Mouse (Mus musculus): ENCODE results near the gene Slc38a2.

Gene Slc38a2

DNA sequence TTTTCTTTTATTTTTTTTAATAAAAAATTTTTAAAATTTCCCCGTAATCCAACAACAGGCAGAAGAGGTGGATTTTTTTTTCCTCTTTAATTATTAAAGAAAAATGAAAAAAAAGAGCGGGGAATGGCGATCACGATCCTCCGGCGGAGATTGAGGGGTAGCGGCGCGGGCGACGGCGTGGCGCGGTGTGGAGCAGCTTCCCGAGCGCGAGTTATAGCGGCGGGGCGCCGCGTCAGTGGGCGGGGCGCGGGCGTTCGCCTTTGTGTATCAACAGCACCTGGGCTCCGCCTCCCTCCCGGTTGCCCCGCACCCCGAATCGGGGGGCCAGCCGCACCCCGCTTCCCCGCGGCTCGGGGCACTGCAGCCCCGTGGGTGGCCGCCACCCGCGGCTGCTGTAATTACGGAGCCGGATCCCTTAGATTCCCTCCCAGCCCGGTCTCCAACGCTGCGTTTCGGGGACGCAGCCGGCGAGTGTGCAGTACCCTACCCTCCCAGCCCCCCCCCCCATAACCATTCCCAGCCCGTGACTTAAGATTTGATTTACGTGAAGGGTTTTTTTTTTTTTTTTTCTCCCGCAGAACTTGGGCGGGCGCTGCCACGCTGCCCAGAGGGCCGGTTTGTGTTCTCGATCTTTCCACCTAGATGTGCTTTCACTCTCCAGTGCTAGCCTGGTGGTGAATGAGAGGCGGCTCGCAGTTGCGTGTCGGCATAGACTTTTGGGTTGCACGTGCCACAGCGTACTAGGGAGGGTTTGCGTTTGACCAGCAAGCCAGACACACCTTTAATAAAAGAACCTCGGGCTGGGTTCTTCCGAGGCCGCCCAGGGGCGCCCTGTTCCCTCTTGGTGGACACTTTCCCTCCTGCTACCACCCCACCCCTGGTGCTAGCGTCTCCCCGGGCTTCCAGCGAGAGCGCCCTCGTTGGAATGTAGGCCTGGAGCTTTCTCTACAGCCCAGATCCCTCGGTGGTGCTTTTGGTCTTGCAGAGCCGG is at the start of gene Slc38a2:
Gene Slc38a2 (minus strand): TSS at position 210 of the 991 bp plus-strand sequence.
- peak; percentile 89 to 93 for DNase-seq (ENCODE audit: low spot score in 2 of 2)

DNA sequence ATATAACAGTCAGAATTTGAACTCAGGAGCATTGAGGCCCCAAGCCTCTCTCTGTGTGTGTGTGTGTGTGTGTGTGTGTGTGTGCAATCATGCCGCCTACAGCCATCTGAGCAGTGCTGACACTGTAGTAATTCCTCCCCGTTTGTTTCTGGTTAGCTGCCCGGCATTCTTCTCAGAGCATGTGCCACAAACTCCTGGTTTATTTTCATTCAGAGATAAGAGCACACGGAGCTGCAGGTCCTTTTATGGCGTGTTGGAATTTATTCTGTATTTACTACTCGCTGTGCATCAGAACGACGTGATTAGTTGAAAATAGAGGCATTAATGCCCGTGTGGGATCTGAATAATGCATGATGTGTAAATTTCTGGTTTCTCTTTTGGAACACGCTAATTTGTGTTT is 49.6 kb upstream of the Slc38a2 start:
- DNase-seq (ENCODE audit: low spot score in 2 of 2) = no peak

DNA sequence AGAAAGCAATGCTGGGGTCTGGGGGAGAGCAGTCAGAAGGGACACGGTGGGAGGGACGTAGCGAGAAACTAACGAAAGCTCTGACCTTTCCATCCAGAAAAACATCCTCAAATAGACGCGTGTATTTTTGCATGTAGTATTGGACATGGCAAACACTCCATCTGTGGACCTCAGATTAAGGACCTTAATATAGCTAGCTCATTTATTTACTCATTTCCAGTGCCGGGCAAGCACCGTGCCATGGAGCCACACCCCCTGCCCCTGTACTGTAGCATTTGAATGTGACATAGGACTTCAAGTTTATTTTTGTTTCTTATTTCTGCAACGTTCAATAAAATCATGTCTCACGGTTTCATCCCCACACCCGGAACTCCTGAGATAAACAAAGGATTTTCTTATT is 48.0 kb upstream of the Slc38a2 start:
- DNase-seq (ENCODE audit: low spot score in 2 of 2) = no peak

DNA sequence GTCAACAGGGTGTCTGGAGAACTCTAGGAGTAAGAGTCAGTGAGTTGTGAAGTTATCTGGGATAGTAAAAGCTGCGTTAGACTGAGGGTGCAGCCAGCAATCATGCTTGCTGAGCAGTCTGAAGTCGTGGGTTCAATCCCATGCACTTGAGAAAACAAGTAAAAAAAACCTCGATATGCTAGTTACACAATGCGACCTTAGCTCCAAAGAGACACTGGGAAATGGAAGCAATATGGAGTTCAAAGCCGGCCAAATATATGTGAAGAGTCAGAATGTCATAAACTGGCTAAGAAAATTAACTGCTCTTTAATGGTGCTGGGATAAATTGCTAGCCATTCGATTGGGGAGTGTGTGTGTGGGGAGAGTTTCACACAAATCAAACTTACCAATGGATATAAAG is 47.5 kb upstream of the Slc38a2 start:
- DNase-seq (ENCODE audit: low spot score in 2 of 2) = no peak

DNA sequence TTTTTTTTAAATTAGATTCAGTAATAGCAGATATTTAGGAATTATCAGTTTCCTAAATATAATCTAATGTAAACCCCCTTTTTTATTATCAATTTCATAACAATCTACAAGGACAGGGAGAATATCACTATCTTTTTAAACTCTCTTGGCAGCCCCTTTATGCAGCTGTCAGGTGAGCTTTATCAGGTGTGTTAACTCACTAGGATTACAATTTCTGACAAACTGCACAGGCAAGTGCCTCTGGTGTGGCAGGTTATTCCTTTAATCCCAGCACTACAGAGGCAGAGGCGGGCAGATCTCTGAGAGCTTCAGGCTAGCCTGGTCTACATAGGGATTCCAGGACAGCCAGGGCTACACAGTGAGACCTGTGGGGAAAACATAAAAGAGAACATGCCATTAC is 45.8 kb upstream of the Slc38a2 start:
- DNase-seq (ENCODE audit: low spot score in 2 of 2) = no peak

DNA sequence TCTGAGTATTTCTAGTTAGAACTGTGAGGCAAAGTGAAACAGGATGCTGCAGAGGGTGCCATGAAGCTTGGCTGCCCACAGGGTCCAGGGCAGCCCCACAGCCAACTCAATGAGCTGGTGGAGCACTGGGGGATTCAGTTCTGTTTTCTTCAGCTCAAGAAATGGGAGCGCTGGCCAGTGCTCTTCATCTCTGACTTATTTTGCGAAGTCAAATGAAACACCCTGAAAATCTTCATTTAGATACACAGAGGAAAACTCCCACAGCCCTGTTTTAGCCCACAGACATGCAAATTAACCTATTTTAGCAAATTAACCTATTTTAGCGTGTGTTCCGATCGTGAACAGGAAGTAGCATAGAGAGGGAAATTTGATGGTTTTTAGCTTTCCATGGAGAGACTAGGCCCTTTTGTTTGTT is 45.4 kb upstream of the Slc38a2 start:
- DNase-seq (ENCODE audit: low spot score in 2 of 2) = peak in 1 of 2 experiments; percentile 48

DNA sequence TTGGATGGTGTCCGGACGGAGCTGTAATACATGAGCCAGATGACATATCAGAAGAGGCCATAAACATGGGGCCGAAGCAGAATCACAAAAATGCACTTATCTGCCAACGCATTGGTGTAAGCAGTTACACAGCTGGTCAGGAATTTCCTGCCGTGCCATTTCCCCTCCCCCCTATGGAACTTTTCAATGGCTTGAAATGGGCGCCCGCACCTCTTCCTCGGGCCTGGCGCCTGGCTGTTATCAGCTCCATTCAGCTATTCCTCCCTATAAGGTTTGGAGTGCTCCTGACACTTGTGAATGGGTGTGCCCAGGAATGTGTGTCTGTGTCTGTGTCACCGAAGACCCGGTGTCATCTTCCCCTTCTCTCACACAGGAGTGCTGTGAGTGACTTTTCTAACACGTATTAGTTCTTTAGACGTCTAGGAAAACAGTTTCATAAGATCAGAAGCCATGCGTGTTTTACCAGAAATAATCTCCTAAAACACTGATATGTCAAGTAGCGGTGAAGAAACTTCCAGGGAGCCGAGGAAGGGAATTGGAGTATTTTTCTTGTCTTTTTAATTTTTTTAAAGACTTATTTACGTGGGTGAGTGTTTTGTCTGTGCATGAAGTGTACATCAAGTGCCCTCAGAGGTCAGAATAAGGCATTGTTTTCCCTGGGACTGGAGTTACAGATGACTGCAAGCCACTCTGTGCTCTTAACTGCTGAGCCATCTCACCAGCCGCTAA is 44.8 kb upstream of the Slc38a2 start:
- no peak for DNase-seq (ENCODE audit: low spot score in 2 of 2)

DNA sequence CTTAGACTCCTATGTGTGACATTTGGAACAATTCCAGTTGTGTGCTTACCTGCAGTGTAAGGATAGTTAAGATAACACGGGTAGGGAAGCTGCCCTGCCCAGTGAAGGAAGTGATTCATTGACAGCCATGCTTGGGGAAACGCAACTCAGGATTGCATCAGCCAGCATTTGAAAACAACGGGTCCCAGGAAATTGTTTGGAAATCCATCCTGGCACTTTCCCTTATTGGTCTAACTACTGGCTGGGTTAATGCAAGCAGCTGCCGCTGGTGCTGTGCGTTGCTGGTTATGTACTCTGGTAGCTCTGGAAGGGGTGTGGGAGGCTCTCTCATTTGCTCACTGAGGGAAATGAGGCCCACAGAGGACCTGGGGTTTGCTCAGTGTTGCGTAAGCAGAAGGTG is 43.7 kb upstream of the Slc38a2 start:
- DNase-seq (ENCODE audit: low spot score in 2 of 2) = no peak

DNA sequence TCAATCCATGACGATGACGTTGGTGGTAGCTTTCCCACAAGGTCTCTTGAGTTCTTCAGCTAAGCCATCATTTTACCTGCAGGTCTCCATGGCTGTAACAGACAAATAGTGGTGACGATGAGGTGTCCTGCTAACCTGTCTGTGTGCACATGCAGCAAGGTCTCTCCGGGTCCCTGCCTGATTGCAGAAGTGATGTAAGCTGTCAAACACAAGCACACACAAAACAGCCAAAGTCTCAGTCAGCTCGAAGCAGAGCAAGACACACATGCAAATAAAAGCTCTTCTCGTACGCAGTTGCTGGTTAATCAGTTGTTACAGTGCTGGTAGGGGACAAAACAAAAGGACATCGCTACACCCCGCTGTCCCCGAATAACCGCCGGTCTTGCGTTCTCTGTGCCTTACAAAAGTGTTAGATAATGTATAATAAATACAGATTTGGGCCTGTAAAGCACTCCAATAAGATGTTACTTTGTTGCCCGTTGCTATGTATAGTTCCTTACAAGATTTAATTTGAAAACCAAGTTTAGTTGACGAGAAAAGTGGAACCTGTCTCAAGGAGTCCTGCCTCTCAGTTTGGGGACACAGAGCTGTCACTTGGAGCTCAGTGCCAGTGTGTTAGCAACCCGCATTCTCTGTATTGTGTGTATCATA is 43.2 kb upstream of the Slc38a2 start:
- DNase-seq (ENCODE audit: low spot score in 2 of 2) = no peak

DNA sequence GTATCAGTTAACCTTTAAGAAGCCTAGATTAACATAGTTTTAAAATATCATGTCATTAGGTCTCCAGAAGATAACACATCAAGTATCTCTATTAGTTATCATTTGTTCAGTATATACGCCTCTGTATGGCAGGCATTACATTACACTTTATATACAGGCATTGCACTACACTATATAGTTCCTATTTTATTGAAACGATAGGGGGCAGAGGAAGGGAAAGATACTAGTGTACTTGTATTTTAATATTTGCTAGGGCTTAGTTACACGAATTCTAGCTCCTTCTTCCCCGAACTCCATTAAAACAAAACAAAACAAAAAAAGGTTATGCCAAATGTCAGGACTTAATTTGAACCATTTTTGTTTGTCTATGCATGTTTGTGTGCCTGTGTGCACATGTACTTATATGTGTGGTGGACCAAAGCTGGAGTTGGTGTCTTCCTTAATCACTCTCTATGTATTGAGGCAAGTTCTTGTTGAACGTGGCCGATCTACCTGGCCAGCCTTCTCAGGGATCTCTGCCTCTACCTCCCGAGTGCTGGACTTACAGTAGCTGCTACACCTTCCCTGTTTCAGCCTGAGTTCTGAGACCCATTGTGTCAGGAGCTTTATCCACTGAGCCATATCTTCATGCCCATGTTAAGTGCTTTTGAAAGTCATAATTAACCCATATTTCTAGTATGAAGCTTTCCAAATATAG is 41.5 kb upstream of the Slc38a2 start:
- DNase-seq (ENCODE audit: low spot score in 2 of 2) = no peak

DNA sequence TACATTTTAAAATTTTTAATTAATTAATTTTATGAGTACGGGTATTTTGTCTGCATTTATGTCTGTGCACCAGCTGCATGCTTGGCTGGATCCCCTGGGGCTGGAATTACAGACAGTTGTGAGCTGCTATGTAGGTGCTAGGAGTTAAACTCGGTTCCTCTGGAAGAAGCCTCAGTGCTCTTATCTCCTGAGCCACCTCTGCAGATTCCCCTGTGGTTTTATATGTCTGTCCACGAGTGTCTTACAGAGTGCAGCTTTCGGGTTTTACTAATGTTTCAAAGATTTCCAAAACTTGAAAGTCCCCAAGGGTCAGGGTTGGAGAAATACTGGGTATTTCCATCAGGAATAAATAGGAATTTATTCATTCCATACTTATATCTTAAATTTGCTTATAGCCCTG is 40.6 kb upstream of the Slc38a2 start:
- no peak for DNase-seq (ENCODE audit: low spot score in 2 of 2)

DNA sequence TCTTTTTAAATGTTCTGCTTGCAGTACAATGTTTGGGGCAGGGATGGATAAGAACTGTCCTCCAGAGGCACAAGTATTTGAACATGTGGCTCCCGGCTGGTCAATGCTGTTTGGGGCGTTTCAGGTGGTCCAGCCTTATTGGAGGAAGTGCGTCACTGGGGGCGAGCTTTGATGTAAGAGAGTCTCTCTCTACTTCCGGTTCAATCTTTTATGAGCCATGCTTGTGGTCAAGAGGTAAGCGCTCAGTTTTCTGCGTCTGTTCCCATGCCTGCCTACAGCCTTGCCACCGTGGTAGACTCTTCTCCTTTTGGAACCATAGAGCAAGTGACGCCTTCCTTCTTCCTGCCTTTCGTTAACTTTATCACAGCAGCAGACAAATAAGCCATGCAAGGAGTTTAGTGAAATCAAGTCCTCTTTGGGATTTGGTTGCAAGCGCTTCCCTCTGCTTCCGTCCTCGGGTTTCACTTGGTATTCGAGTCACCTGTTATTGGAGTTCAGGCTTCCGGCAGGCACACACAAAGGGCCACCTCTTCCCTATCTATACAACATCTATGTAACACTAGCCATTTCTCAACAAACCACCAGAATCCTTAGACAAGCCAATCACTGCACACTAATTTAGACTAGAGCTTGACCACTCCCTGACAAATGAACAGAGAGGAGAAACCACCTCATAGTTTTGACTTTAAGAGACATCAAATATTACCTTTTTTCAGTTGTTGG is 37.3 kb upstream of the Slc38a2 start:
- DNase-seq (ENCODE audit: low spot score in 2 of 2) = no peak

DNA sequence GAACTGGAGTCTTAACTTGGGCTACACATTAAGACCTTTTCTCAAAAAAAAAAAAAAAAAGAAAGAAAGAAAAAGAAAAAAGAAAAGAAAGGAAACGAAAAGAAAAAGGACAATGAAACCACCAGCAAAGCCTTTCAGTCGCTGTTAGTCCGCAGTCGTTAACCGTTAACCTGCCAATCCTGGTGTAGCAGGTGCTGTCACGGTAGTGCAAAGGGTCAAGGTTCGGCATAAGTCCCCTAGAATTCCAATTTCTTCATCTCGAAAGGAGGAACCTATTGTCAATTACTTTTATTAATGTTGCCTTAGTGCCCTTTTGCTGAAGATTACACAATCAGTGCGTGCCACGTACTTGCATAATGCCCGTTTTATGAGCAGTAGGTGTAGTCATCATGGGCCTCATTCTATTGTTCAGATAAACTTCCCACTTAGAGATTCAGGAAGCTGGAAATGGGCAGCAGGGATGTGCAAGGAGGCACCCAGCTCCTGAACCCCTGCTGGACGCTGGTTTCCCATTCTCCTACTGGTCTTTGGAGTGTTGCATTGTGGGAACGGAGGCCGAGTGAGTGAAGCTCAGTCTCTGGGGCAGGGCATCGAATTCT is 36.1 kb upstream of the Slc38a2 start:
- DNase-seq (ENCODE audit: low spot score in 2 of 2) = no peak

DNA sequence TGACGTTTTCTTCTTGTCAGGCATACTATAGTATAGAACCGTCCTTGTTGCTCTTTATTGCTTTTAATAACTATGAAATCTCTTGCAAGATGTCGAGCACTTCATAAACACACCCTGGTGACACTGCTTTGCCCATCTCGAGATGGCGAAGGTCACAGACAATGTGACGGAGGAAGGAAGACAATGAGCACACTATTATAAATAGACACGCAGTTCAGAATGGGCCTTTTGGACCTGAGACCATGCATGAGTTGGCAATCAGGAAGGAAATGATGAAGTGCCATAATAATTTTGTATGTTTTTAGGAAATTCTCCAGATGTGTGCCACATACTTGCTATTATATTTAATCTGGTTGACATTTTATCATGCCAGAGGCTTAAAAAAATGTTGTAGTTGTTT is 34.9 kb upstream of the Slc38a2 start:
- DNase-seq (ENCODE audit: low spot score in 2 of 2) = no peak

DNA sequence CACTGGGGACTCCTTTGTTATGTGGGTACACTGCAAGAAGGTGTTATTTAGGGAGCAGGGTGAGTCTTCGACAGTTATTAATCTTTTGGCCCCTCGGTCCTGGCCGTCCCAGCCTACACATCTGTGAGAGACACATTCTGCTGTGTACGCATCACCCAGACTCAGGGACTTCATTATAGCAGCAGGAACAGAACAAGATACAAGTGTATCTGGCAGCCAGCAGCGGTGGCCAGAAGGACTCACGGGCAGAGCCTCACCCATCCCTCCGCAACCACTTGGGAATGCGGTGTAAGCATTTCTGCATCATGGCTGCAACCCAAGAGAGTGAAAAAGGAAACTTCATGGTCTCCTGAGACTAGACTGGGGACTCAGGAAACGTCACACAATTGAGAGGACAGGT is 30.9 kb upstream of the Slc38a2 start:
- no peak for DNase-seq (ENCODE audit: low spot score in 2 of 2)

DNA sequence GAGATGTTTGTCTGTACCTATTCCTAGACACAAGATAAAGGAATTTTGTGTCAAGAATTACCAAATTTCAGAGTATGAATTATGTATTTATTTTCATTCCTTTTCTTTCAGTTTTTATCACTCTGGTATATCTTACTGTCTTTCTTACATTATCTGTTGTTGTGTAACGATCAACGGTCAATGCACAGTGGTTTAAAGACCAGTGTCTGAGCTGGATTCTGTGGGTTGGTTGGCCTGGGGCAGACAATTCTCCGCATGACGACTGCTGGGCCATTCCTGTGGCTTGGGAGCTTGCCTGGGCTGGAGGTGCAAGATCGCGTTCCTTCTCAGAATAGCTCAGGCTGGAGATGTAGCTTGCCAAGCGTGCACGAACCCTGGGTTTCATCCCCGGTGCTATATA is 30.3 kb upstream of the Slc38a2 start:
- DNase-seq (ENCODE audit: low spot score in 2 of 2) = no peak

DNA sequence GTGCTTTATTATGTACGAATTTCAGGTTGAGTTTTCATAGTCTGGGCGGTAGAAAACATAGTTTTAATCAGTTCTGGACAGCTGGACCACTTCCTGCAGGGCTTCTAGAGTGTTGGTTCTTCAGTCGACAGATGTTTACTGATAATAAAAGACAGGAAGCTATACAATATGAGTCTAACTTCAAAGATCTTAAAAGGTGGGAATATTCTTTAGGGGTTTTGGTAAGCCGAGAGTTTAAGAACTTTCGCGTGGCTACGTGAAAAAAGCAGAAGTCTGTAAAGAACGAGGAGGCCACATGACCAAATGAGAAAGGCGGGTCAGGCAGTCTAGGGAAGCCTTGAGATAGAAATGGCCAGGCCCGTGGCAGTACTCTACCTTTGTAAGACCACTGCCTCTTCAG is 29.5 kb upstream of the Slc38a2 start:
- no peak for DNase-seq (ENCODE audit: low spot score in 2 of 2)

DNA sequence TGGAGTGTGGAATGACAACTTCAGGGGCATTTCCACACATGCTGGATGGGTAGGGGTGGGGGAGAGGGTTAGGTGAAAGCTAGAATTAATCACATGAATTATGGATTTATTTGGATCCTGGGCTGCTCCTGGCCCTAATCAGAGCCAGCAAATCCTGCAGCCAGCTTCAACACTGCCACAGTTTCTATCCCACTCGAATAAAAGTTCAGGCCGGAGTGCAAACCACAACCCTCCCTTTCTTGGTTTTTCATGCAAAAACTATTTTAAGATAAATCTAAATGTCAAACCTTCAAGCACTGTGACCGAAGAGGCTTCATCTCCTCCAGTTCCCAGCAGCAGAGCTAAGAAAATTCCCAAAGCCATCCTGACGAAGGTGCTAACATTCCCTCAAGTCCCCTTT is 28.8 kb upstream of the Slc38a2 start:
- no peak for DNase-seq (ENCODE audit: low spot score in 2 of 2)

DNA sequence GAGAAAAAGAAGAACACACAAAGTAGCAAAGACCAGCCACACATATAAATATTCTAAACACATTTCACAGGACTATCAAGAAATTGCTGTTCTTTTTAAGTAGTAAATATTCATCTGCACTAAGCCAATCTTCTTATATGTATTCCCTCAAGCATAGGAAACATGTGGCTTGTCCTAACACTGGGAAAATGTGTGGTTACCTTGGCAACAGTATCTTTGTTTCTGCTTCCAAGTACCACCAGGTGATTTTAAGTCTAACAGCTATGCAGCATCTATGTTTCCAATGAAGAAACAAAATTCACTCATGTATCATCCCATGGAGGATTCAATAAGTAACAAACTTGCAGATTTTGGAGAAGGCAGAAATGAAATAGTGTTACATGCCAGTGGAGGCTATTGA is 25.0 kb upstream of the Slc38a2 start:
- DNase-seq (ENCODE audit: low spot score in 2 of 2) = no peak

DNA sequence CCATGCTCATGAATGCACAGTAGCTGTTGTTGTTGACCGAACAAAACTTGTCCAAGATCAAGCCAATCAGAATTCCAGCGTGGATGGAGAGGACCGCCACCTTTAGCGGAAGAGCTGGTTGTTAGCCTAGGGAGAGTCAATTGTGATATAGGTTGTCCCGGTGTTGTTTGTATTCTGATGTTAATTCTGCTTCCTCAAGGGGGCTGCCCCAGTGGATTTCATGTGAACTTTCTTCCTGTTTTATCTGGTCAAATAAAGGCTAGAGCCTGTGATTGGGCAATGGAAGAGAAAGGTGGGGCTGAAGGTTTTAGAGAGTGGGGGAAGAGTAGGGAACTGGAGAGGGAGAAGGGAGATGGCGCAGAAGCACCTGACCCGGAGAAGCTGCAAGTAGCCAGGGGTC is 22.7 kb upstream of the Slc38a2 start:
- DNase-seq (ENCODE audit: low spot score in 2 of 2) = no peak

DNA sequence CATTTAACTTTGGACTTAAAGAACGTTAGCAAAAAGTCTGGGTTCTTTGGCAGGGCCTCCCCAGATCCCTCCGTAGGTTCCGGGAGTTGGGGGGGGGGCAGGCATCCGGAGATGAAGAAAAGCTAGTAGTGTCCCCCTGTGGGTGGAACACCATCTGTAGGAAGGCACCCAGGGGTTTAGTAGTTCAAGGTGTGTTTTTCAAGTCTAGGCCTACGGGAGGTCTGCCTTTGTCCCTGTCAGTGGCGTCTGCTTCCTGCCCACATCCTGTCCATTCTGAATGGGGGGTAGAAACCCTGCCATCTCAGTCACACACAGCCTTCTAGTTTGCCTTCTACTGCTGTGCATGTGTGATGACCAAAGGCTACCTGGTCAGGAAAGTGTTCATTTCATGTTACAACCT is 20.6 kb upstream of the Slc38a2 start:
- DNase-seq (ENCODE audit: low spot score in 2 of 2) = no peak
